Mouse (Mus musculus) layer of hippocampus, postnatal 36 days (tissue): ENCODE measurements around the gene Kcnh6. TPM values are rescaled to one million over a fixed set of nuclear protein-coding genes. Genes with fewer than 3 reads are reported as not detected.

Experiments
- DNase-seq, 2 experiments: peaks; one replicate each; pipeline ENCODE4 v3.0.0; 2022
- total RNA-seq, 2 experiments: library from RNA; stranded (reverse); gene quantifications; 2 replicates each; pipeline ENCODE4 v1.2.3; 2021

Kcnh6 gene
- total RNA-seq = 1 to 10 TPM in 1 of 2 experiments, under 1 TPM in 1; 0.99 to 1.0 TPM

- DNase-seq = no peak
These were observed at the start of gene Kcnh6 for GRCm38 (mm10) chr11:106007821-106008220. Gene Kcnh6, plus strand, starts transcription at chr11:106008124.

- DNase-seq = no peak
These were observed 49.4 kb upstream of the Kcnh6 start for GRCm38 (mm10) chr11:105958566-105958965.

DNA sequence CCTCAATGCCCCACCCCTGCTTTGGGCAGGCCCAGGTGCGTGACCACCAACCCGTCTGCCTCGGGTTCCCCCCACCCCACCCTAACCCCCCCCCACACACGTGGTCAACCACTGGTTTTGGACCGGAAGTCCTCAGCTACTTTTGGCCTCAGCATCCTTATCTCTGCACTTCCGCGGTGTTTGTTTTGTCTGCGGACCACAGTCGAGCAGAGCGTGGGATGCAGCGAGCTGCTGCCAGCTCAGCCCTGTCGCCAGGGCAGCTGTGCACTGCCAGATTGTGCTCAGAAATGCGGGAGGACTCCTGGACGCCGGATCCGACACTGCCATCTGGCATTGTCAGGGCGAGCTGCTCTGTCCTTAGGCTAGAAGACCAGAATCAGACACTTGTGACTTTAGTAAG lies 48.6 kb upstream of the Kcnh6 start:
- DNase-seq = peak; percentile 35 to 53

- no peak for DNase-seq
These were observed 43.2 kb upstream of the Kcnh6 start for GRCm38 (mm10) chr11:105964691-105965090.

DNA sequence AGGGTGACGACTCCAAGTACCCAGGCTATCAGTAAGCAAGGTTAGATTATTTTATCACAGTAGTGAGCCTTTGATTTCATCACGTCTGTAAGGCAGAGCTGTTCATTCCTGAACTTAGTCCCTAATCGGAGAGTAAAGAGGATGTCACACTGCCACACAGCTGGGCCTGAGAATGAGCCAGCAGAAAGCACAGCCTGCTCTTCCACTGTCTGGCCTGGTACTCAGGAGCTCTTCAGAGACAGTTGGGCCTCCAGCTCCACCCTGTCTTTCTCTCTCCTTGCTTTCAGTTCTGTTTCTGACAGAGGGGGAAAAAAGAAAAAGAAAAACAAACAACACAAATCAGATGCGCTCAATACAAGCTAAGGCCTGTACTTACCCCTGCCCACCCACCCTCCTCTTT lies 41.6 kb upstream of the Kcnh6 start:
- DNase-seq = no peak

DNA sequence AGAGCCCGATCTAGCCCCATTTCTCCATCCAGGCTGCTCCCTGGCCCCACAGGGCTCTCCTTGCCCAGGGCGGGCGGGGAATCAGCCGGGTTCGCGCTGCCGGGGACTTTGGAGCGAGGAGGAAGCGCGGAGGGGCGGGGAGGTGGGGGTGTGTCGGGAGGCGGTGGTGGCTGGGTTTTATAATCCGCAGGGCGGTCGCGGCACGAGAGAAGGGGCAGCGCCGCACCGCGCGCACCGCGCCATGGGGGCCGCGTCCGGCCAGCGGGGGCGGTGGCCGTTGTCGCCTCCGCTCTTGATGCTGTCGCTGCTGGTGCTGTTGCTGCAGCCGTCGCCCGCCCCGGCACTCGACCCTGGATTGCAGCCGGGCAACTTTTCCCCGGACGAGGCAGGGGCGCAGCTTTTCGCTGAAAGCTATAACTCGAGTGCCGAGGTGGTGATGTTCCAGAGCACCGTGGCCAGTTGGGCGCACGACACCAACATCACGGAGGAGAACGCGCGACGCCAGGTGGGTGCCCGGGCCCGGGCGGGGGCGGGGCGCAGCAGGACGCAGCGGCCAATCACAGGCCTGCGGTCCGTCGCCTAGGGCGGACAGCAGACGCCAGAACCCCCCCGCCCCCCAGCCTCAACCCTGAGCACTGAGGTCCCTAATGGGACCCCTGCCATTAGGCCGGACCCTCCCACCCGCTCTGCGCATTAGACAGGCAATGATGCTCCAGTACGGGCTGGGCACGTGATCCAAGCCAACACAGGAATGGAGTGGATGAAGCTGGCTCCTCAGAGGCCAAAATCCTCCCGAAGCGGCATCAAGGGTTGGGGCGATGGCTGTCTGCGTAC lies 40.0 kb upstream of the Kcnh6 start, which contains the start of gene Ace:
Gene Ace (plus strand): TSS at position 205 of the 834 bp plus-strand sequence.
- DNase-seq = no peak

DNA sequence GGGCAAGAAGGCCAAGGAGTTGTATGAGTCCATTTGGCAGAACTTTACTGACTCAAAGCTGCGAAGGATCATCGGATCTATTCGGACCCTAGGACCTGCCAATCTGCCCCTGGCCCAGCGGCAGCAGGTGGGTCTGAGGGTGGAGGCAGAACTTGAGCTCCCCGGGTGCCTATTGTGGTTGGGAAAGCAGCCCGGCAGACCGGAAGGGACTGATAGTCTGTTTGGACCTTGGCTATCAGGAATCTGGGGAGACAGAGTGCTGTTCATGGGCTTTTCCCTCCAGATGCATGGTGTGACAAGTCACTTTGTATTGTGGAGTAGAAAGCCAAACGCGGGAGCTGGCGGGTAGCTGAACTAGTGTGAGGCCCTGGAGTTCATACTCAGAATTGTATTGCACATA lies 39.0 kb upstream of the Kcnh6 start:
- DNase-seq = no peak

- no peak for DNase-seq
These were observed 38.4 kb upstream of the Kcnh6 start for GRCm38 (mm10) chr11:105969516-105969915.

- no peak for DNase-seq
These were observed 33.3 kb upstream of the Kcnh6 start for GRCm38 (mm10) chr11:105974593-105974992.

GRCm38 (mm10) chr11:105975050-105975449 lies 32.9 kb upstream of the Kcnh6 start:
- DNase-seq = no peak

DNA sequence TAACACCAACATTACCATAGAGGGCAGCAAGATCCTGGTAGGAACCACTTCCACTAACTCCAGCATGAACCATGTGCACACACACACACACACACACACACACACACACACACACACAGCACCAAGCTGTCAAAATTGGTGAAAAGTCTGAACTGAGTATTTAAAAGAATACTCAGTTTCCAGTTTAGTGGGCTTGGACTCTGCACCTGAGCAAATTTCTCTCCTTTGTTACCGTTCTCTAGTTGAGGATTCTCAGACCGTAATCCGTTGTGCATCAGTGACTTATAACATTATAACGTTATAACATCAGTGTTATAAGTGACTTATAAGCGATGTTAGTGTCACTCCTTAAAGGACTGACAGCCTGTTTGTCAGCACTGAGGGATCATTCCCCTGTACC lies 32.3 kb upstream of the Kcnh6 start:
- no peak for DNase-seq

DNA sequence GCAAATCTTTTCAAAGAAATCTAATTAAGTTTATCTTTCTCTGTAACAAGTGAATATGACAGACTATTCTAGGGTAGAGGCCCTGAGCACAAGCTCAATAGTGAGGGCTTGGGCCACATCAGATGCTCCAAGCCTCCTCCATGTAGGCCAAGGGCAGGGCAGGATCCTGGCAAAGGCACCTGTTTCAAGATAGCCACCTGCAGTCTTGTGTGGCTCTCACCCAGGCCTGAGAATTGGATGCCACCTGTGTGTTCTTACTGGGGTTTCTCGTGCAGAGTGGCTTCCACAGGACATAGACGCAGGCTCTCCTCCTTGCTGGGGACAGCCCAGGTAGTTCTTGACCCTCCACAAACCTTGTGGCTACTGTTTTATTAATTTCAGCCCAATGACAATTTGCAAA lies 29.7 kb upstream of the Kcnh6 start:
- no peak for DNase-seq

DNA sequence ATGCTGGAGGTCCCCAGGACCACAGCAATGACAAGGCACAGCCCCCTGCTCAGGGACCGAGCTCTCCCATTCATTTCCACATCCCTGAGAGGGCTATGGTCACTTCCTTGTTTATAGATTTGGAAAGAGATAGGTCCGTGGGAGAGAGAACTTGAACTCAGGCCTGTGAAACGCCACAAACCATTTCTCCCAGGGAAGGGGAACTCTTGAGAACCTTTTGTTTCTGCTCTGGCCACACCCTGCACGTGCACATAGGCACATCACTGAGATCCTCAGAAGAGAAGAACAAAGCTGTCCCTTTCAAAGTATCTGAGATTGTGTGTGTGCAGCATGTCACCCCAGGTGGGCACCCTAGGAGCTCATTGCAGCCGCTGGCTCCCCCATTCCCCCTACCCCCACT lies 29.3 kb upstream of the Kcnh6 start:
- no peak for DNase-seq

DNA sequence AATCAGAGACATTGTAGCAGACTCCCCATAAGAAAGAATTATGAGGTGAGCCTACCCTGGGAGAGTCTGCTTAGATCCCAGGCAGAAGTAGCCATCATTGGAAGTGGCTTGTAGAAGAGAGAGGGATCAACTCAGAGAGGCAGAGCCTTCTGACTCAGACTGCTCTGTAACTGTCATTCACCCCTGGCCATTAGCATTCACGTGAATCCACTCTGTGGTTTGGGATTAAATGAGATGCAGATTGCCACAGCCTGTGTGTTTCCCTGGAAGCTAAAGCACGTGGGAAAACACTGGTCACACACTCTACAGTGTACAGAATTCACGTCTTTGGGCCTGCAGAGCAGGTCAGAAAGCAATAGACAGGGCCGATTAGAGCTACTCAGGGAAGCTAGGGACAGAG lies 23.5 kb upstream of the Kcnh6 start:
- DNase-seq = no peak

- no peak for DNase-seq
These were observed 20.5 kb upstream of the Kcnh6 start for GRCm38 (mm10) chr11:105987446-105987845.

DNA sequence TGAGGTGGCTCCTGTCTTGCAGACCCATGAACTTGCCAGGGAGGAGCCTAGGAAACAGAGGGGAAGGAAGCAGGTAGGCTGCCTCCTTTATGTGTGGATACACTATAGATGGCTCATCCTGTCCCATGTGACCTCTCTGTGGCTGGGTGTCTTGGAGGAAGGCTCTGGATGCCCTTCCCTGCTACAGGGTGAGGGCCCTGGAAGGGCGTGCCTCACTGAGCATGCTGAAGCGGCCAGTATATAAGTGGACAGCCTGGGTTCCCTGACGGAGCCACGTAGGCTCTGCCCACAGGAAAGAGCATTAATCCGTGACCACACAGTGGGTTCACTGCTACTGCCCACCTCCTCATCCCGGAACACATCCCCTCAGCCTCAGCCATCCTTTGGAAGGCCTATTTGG lies 18.5 kb upstream of the Kcnh6 start:
- no peak for DNase-seq

DNA sequence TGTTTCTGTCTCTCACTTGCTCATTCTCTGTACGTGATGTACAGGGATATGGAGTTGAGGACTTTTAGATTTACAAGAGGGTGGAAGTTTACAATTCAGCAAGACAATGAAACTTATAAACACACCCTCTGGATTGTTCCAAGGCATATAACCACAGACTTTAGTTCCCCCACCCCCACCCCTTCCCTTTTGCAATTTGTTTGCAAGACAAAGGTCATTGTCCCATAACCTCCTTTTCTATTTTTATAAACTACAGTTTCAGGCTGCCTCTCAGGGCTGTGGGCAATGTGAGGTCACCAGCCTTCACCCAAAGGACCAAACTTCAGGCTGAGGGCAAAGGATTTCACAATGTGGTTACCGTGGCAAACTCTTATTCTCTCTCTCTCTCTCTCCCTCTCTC lies 17.7 kb upstream of the Kcnh6 start:
- DNase-seq = no peak

DNA sequence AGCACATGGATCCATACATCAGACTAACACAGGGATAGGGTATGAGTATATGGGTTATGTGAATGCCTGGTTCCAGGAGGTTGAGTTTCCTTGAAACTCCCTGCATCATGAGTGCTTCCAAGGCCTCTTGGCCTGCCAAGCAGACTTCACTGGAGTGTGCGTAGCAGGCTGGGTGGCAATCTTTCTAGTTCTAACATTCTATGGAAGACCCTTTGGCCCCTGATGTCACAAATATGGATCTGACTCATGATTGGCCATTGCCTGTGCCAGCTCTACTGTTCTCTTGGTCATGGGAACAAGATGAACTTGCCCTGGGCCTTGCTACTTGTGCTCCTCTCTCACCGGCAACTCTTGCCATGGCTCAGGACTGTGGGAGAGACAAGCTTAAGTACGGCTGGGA lies 13.5 kb upstream of the Kcnh6 start, which contains the start of gene Ace3:
Gene Ace3 (plus strand): TSS at position 301 of the 400 bp plus-strand sequence.
- DNase-seq = no peak

DNA sequence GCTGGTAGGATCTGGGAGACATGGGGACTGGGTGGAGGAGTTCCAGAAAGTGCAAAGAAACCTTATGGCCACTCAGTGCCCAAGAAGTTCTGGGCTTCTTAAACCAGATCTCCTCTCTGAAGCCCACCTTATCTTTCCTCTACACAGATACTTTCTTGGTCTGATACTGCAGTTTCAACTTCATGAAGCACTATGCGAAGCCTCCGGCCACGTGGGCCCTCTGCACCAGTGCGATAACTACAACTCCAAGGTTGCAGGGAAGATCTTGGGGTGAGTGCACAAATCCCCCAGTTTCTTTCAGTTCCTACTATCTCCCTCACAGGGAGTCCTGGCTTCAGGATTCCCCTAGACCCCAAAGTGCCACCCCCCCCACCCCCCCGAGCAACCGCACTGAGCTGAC lies 7.9 kb upstream of the Kcnh6 start:
- DNase-seq = no peak

GRCm38 (mm10) chr11:106001718-106002117 lies 6.2 kb upstream of the Kcnh6 start:
- no peak for DNase-seq

- no peak for DNase-seq
These were observed 3.3 kb upstream of the Kcnh6 start for GRCm38 (mm10) chr11:106004576-106004975.

DNA sequence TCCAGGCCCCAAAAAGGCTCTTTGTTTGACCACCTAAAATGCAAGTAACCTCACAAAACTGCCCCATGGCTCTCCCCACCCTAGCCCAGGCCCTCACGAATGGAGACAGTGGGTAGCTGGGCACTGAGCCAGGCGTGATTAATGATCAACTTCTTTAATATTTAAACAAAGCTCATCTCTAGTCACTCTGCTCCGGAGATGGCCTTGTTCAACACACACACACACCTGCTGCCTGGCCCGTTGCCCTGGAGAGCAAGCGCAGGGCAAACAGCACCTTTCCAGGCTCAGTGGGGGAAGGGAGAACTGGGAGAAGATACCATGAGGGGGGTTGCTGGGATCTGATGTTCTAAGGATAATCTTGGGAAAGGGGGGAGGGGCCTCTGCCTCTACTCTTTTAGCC lies 2.0 kb upstream of the Kcnh6 start:
- no peak for DNase-seq

DNA sequence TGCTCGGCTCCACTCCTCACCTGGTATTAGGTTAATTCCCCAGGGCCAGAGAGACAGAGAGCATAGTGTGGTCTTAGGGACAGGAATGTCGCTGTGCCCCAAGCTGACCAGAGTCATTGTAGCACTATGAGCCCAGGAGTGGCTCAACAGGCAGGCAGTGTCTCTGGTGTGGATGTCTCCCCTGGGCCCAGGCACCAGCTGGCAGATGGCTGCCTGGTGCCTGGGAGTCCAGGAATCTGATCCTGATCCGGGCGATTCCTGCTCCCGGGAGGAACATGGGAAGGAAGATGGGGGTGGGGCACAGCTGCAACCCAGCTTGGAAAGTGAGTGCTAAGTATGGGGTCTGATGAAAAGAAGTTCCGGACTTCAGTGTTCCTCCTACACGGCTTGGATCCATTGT lies 4.8 kb downstream of the Kcnh6 start:
- DNase-seq = no peak

DNA sequence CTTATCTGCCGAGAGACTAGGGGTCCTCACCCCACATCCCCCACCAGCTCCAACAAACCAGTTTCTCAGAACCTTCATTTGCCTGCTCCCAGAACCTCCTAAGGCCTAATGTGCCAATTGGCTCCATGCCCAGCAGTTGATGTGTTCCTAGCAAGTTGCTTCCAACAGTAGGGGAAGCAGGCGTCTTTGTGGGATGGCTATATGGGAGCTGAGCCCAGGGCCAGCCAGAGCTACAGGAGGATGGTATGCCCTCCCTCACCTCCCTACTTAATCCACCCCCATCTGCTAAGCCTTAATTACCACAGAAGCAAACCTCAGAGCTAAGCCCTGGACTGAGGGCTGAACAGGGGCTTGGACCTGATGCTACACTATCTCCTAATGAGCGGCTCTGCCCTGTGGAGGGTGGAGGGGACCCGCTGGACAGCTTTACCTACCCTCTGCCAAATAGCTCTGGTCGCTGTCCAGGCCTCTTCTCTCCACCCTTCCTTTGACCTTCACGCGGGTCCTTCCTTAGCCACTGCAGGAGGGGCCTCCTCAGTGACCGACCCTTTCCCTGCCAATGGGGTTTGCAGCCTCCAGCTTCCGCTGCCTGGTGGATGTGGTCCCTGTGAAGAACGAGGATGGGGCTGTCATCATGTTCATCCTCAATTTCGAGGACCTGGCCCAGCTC lies 5.8 kb downstream of the Kcnh6 start:
- peak in 1 of 2 experiments; percentile 43 for DNase-seq
